Mouse (Mus musculus) lung, postnatal 0 days (tissue): Measurements from ENCODE around the gene Rgs6. TPM values are rescaled to one million over a fixed set of nuclear protein-coding genes. Genes with fewer than 3 reads are reported as not detected.

Source experiments
- ATAC-seq: fragments of 200-750 bp; cut with Nextera tagmentation; 2 replicates; pipeline ENCODE4 v1.8.0; 2017; ENCODE audit warnings: moderate library complexity
- DNase-seq: peaks from one replicate; pipeline ENCODE4 v3.0.0-alpha.2; 2016; ENCODE audit warnings: low spot score
- H3K27ac ChIP-seq: fragments of 300-500 bp; sonication (generic); 2 replicates; pipeline ENCODE4 v1.5.1; 2014; ENCODE audit warnings: antibody characterized with exemption, mild to moderate bottlenecking, low read length, mixed read lengths
- H3K27me3 ChIP-seq: fragments of 300-500 bp; sonication (generic); replicated peaks from 2 replicates; pipeline ENCODE4 v1.6.1; 2014; ENCODE audit warnings: low read length, mixed read lengths; ENCODE audit not compliant: insufficient read depth
- H3K36me3 ChIP-seq: fragments of 300-500 bp; sonication (generic); 2 replicates; pipeline ENCODE4 v1.6.1; 2014; ENCODE audit warnings: low read length, mixed read lengths; ENCODE audit not compliant: insufficient read depth
- H3K4me1 ChIP-seq: fragments of 300-500 bp; sonication (generic); 2 replicates; pipeline ENCODE4 v1.6.1; 2014; ENCODE audit warnings: antibody characterized with exemption, low read depth, low read length, mixed read lengths; ENCODE audit not compliant: insufficient read depth
- H3K4me2 ChIP-seq: fragments of 300-500 bp; sonication (generic); replicated peaks from 2 replicates; pipeline ENCODE4 v1.6.1; 2014; ENCODE audit warnings: low read depth, mild to moderate bottlenecking, low read length, moderate library complexity, mixed read lengths
- H3K4me3 ChIP-seq: fragments of 300-500 bp; sonication (generic); 2 replicates; pipeline ENCODE4 v1.5.1; 2014; ENCODE audit warnings: low read depth, low read length
- H3K9ac ChIP-seq: fragments of 300-500 bp; sonication (generic); replicated peaks from 2 replicates; pipeline ENCODE4 v1.6.1; 2014; ENCODE audit warnings: low read depth, mild to moderate bottlenecking
- H3K9me3 ChIP-seq: fragments of 300-500 bp; sonication (generic); 2 replicates; pipeline ENCODE4 v1.6.1; 2016; ENCODE audit warnings: low read length, mixed read lengths
- CTCF ChIP-seq: IDR thresholded peaks from 2 replicates; pipeline ENCODE4 v1.5.1; 2016; ENCODE audit warnings: antibody characterized with exemption, mild to moderate bottlenecking
- EP300 ChIP-seq: IDR thresholded peaks from 2 replicates; pipeline ENCODE4 v1.6.1; 2016; ENCODE audit warnings: antibody characterized with exemption, mild to moderate bottlenecking, control low read depth
- WGBS: fragments of 180-500 bp; shearing (Covaris S2); extraction: QIAGEN DNeasy Blood & Tissue Kit; methylation state at CpG from one replicate; pipeline ENCODE4 v1.1.7; 2014; 5-methylcytosine and 5-hydroxymethylcytosine counted together
- polyA plus RNA-seq: library from polyadenylated mRNA; unstranded; fragments of >200 nt; fragmentation: Nextera tagmentation; extraction: Ambion mirVana; gene quantifications from 2 replicates; pipeline ENCODE4 v1.2.1, GENCODE M21; 2015

Gene Rgs6
- polyA plus RNA-seq, 1 experiment from 2014 or later = 2.6 TPM

- Histone ChIP-seq H3K4me1 (peaks cover 11% of the 10 kb centered on the region; the same call in 1 of the 2 replicates), H3K4me3 (no peak overlapping the region), H3K36me3 (no peaks in the 10 kb centered on the region), H3K9ac (no peak overlapping the region), H3K4me2 (no peak overlapping the region), H3K9me3 (no peaks in the 10 kb centered on the region), H3K27ac (no peak overlapping the region), H3K27me3 (no peaks in the 10 kb centered on the region)
- no peak for ATAC-seq
- whole genome bisulfite sequencing = 82% methylated on average over 2 of the region's 2 CpGs
- TF ChIP-seq EP300 = no peak
- TF ChIP-seq CTCF = no peak
- DNase-seq = no peak
These were observed 489.4 kb downstream of the Rgs6 start for GRCm38 (mm10) chr12:83077486-83077885.

DNA sequence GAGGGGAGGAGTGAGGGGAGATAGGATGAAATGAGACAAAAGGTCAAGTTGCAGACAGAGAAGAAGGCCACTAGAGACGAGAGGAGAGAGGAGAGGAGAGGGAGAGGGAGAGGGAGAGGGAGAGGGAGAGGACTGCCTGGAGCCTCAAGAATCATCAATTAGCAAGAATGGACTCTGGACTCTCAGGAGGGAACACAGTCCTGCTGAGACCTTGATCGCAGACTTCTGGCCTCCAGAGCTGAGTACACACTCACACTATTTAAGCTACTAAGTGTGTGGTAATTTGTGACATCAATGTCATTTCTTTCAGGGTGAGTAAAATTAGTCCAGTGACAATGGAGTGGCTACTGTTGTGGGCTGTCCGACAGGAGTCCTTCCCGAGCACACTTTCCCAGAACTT lies 495.3 kb downstream of the Rgs6 start:
- TF ChIP-seq CTCF (no peak), EP300 (no peak)

DNA sequence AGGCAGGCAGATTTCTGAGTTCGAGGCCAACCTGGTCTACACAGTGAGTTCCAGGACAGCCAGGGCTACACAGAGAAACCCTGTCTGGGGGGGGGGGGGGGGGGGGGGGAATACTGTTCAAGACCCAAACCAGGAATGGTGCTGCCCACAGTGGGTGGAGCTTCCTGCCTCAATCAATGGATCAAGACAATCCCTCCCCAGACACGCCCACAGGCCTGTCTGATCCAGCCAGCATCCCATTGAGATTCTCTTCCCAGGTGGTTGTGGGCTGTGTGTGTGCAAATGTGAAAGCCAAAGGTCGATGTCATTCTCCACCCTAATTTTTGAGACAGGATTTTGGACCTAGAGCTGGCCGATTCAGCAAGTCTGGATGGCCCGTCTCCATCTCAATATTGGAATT lies 496.5 kb downstream of the Rgs6 start:
- H3K9ac ChIP-seq = no peak overlapping the region
- H3K4me1 ChIP-seq = no peaks in the 10 kb centered on the region
- TF ChIP-seq CTCF (no peak), EP300 (no peak)
- no peaks in the 10 kb centered on the region for H3K9me3 ChIP-seq
- H3K4me3 ChIP-seq = no peak overlapping the region
- ATAC-seq = no peak
- WGBS = 90% methylated on average over 5 of the region's 5 CpGs
- no peak overlapping the region for H3K4me2 ChIP-seq
- DNase-seq = no peak
- H3K27ac ChIP-seq = no peak overlapping the region
- no peaks in the 10 kb centered on the region for H3K36me3 ChIP-seq
- no peaks in the 10 kb centered on the region for H3K27me3 ChIP-seq

More for the DNA sequence above, 495.3 kb downstream of the Rgs6 start:
- Histone ChIP-seq H3K27ac (no peak overlapping the region), H3K9ac (no peak overlapping the region), H3K27me3 (no peaks in the 10 kb centered on the region), H3K9me3 (no peaks in the 10 kb centered on the region), H3K4me2 (no peak overlapping the region), H3K4me1 (no peaks in the 10 kb centered on the region), H3K4me3 (no peak overlapping the region), H3K36me3 (no peaks in the 10 kb centered on the region)
- DNase-seq (no peak), ATAC-seq (no peak)
- WGBS = 73% methylated on average over 3 of the region's 4 CpGs

GRCm38 (mm10) chr12:83087010-83087409 lies 498.9 kb downstream of the Rgs6 start:
- DNase-seq (no peak), ATAC-seq (peak; percentile 30; the same call in 1 of the 2 replicates)
- Histone ChIP-seq H3K9me3 (no peaks in the 10 kb centered on the region), H3K4me1 (no peaks in the 10 kb centered on the region), H3K27ac (no peak overlapping the region), H3K4me2 (no peak overlapping the region), H3K27me3 (no peaks in the 10 kb centered on the region), H3K9ac (no peak overlapping the region), H3K36me3 (no peaks in the 10 kb centered on the region), H3K4me3 (no peak overlapping the region)
- WGBS = 54% methylated on average over 4 of the region's 4 CpGs
- TF ChIP-seq EP300 (no peak), CTCF (no peak)

DNA sequence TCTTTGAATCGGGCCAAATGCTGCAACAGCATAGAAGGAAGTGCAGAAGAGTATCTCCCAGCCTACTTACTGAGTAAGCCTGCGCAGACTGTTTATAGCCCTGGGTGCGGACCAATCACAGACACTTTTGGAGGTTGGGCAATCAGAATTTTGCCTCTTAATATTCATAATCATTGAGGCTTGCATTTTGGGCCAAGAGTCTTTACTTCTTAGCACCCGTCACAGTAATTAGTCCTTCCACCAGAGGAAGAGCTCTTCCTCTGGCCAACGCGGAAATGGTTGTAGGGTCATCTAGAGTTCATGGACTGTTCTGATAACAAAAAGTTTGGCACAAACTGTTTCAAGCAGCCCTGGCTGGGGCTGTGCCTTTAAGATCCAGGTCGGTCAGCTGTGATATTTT lies 499.5 kb downstream of the Rgs6 start:
- peak; percentile 70 for ATAC-seq
- Histone ChIP-seq H3K27me3 (no peaks in the 10 kb centered on the region), H3K4me1 (no peaks in the 10 kb centered on the region), H3K4me3 (no peak overlapping the region), H3K4me2 (no peak overlapping the region), H3K9ac (no peak overlapping the region), H3K36me3 (no peaks in the 10 kb centered on the region), H3K9me3 (no peaks in the 10 kb centered on the region), H3K27ac (no peak overlapping the region)
- TF ChIP-seq CTCF (no peak), EP300 (no peak)
- peak; percentile 51 for DNase-seq
- WGBS = 32% methylated on average over 7 of the region's 7 CpGs

- Histone ChIP-seq H3K4me2 (no peak overlapping the region), H3K4me1 (no peaks in the 10 kb centered on the region), H3K9me3 (no peaks in the 10 kb centered on the region), H3K27ac (no peak overlapping the region), H3K9ac (no peak overlapping the region), H3K27me3 (no peaks in the 10 kb centered on the region), H3K4me3 (no peak overlapping the region), H3K36me3 (no peaks in the 10 kb centered on the region)
- no peak for DNase-seq
- no peak for TF ChIP-seq CTCF
- TF ChIP-seq EP300 = no peak
- 73% methylated on average over 7 of the region's 7 CpGs for WGBS
- no peak for ATAC-seq
These were observed 503.9 kb downstream of the Rgs6 start for GRCm38 (mm10) chr12:83092001-83092400.

GRCm38 (mm10) chr12:83097787-83098186 lies 509.7 kb downstream of the Rgs6 start:
- H3K4me2 ChIP-seq = no peak overlapping the region
- H3K4me1 ChIP-seq = no peaks in the 10 kb centered on the region
- H3K4me3 ChIP-seq = no peak overlapping the region
- no peak for ATAC-seq
- no peaks in the 10 kb centered on the region for H3K27me3 ChIP-seq
- WGBS = 70% methylated on average over 1 of the region's 1 CpGs
- TF ChIP-seq EP300 = no peak
- TF ChIP-seq CTCF = no peak
- DNase-seq = no peak
- H3K36me3 ChIP-seq = no peaks in the 10 kb centered on the region
- no peak overlapping the region for H3K27ac ChIP-seq
- no peaks in the 10 kb centered on the region for H3K9me3 ChIP-seq
- H3K9ac ChIP-seq = no peak overlapping the region
